Mouse (Mus musculus) MEL (cell line): ENCODE results near the gene Nfasc. TPM values are rescaled to one million over a fixed set of nuclear protein-coding genes. Genes with fewer than 3 reads are reported as not detected.

Experiments used
- DNase-seq: peaks from one replicate; pipeline ENCODE4 v3.0.0; 2011; ENCODE audit warnings: low read depth, low spot score
- H3K27ac ChIP-seq: 2 replicates; pipeline ENCODE4 v1.5.1; 2012; ENCODE audit warnings: low read depth, mild to moderate bottlenecking, control low read depth, low read length, moderate library complexity; ENCODE audit not compliant: control insufficient read depth
- H3K27me3 ChIP-seq, 2 experiments: fragments of 150-350 bp in 1 of 2; sonication (generic) in 1 of 2; 2 replicates each; pipeline ENCODE4 v1.6.1; 2012; ENCODE audit warnings: low read length in 2 of 2, mild to moderate bottlenecking in 2 of 2, improper control_type of control experiment in 1 of 2, moderate library complexity in 1 of 2; ENCODE audit not compliant: insufficient read depth in 2 of 2, control insufficient read depth in 1 of 2
- H3K36me3 ChIP-seq, 2 experiments: 2 replicates each; pipeline ENCODE4 v1.6.1; 2012 to 2014; ENCODE audit warnings: low read length in 2 of 2, improper control_type of control experiment in 1 of 2, inconsistent platforms in 1 of 2, mild to moderate bottlenecking in 1 of 2; ENCODE audit not compliant: insufficient read depth in 2 of 2, control insufficient read depth in 1 of 2
- H3K4me1 ChIP-seq, 2 experiments: fragments of 150-350 bp in 1 of 2; sonication (generic) in 1 of 2; 2 replicates each; pipeline ENCODE4 v1.6.1; 2012; ENCODE audit warnings: low read length in 2 of 2, improper control_type of control experiment in 1 of 2, mild to moderate bottlenecking in 1 of 2; ENCODE audit not compliant: insufficient read depth in 2 of 2, control insufficient read depth in 1 of 2
- H3K4me3 ChIP-seq, 2 experiments: fragments of 150-350 bp in 1 of 2; sonication (generic) in 1 of 2; 2 replicates each; pipeline ENCODE4 v1.5.1; 2012; ENCODE audit warnings: low read depth in 2 of 2, low read length in 2 of 2, mild to moderate bottlenecking in 2 of 2, moderate library complexity in 2 of 2, control low read depth in 1 of 2, improper control_type of control experiment in 1 of 2; ENCODE audit not compliant: control insufficient read depth in 1 of 2, insufficient read depth in 1 of 2
- H3K79me2 ChIP-seq: 2 replicates; pipeline ENCODE4 v1.6.1; 2012; ENCODE audit warnings: mild to moderate bottlenecking, low read length, moderate library complexity; ENCODE audit not compliant: control insufficient read depth, poor library complexity, insufficient read depth
- H3K9ac ChIP-seq: 2 replicates; pipeline ENCODE4 v1.6.1; 2012; ENCODE audit warnings: low read depth, mild to moderate bottlenecking, control low read depth, low read length, moderate library complexity; ENCODE audit not compliant: control insufficient read depth, poor library complexity, severe bottlenecking
- H3K9me3 ChIP-seq: fragments of 150-350 bp; sonication (generic); replicated peaks from 2 replicates; pipeline ENCODE4 v1.6.1; 2012; ENCODE audit warnings: mild to moderate bottlenecking, low read length, improper control_type of control experiment, moderate library complexity; ENCODE audit not compliant: insufficient read depth
- CHD2 ChIP-seq: IDR thresholded peaks from 2 replicates; pipeline ENCODE4 v1.6.1; 2011; ENCODE audit warnings: low read length, improper control_type of control experiment
- GABPA ChIP-seq: IDR thresholded peaks from 2 replicates; pipeline ENCODE4 v1.6.1; 2012; ENCODE audit warnings: low read depth, mild to moderate bottlenecking, inconsistent platforms, low read length, improper control_type of control experiment, moderate library complexity
- GATA1 ChIP-seq: IDR thresholded peaks from 2 replicates; pipeline ENCODE4 v1.6.1; 2011; ENCODE audit warnings: low read depth, low read length, improper control_type of control experiment
- JUND ChIP-seq: IDR thresholded peaks from 2 replicates; pipeline ENCODE4 v1.6.1; 2011; ENCODE audit warnings: low read depth, mild to moderate bottlenecking, improper control_type of control experiment, low read length
- KAT2A ChIP-seq: conservative IDR thresholded peaks from 2 replicates; pipeline ENCODE4 v1.6.1; 2012; ENCODE audit warnings: low read depth, low read length, improper control_type of control experiment, inconsistent platforms
- MAFK ChIP-seq: IDR thresholded peaks from 2 replicates; pipeline ENCODE4 v1.6.1; 2011; ENCODE audit warnings: low read depth, mild to moderate bottlenecking, low read length, improper control_type of control experiment, borderline replicate concordance
- MEF2A ChIP-seq: IDR thresholded peaks from 2 replicates; pipeline ENCODE4 v1.6.1; 2014; ENCODE audit warnings: low read depth, mild to moderate bottlenecking, inconsistent platforms, low read length, improper control_type of control experiment; ENCODE audit not compliant: poor library complexity, insufficient replicate concordance, severe bottlenecking; ENCODE audit errors: extremely low read depth
- MYB ChIP-seq: IDR thresholded peaks from 2 replicates; pipeline ENCODE4 v1.6.1; 2011; ENCODE audit warnings: mild to moderate bottlenecking, low read depth, low read length, improper control_type of control experiment
- MYC ChIP-seq: IDR thresholded peaks from 2 replicates; pipeline ENCODE4 v1.6.1; 2011; ENCODE audit warnings: low read depth, mild to moderate bottlenecking, low read length, improper control_type of control experiment, moderate library complexity
- NRF1 ChIP-seq: IDR thresholded peaks from 2 replicates; pipeline ENCODE4 v1.6.1; 2014; ENCODE audit warnings: low read depth, mild to moderate bottlenecking, inconsistent platforms, low read length, improper control_type of control experiment, moderate library complexity; ENCODE audit not compliant: poor library complexity, insufficient read depth, severe bottlenecking
- POLR2AphosphoS2 ChIP-seq: IDR thresholded peaks from 2 replicates; pipeline ENCODE4 v1.6.1; 2011; ENCODE audit warnings: low read length, improper control_type of control experiment
- POLR2AphosphoS5 ChIP-seq: IDR thresholded peaks from 2 replicates; pipeline ENCODE4 v1.6.1; 2012; ENCODE audit warnings: low read depth, borderline replicate concordance, mild to moderate bottlenecking, inconsistent platforms, low read length, moderate library complexity, mixed read lengths
- RAD21 ChIP-seq: IDR thresholded peaks from 2 replicates; pipeline ENCODE4 v1.6.1; 2011; ENCODE audit warnings: mild to moderate bottlenecking, low read depth, low read length, improper control_type of control experiment
- RCOR1 ChIP-seq: IDR thresholded peaks from 2 replicates; pipeline ENCODE4 v1.6.1; 2012; ENCODE audit warnings: low read depth, mild to moderate bottlenecking, inconsistent platforms, low read length, improper control_type of control experiment
- SIN3A ChIP-seq: IDR thresholded peaks from 2 replicates; pipeline ENCODE4 v1.6.1; 2012; ENCODE audit warnings: low read length, improper control_type of control experiment, inconsistent platforms
- SMC3 ChIP-seq: IDR thresholded peaks from 2 replicates; pipeline ENCODE4 v1.6.1; 2011; ENCODE audit warnings: low read depth, low read length, improper control_type of control experiment
- TAL1 ChIP-seq: IDR thresholded peaks from 2 replicates; pipeline ENCODE4 v1.6.1; 2012; ENCODE audit warnings: mild to moderate bottlenecking, inconsistent platforms, low read length, moderate library complexity, mixed read lengths
- UBTF ChIP-seq: IDR thresholded peaks from 2 replicates; pipeline ENCODE4 v1.6.1; 2012; ENCODE audit warnings: low read depth, mild to moderate bottlenecking, inconsistent platforms, low read length, improper control_type of control experiment, moderate library complexity, borderline replicate concordance; ENCODE audit not compliant: insufficient read depth
- USF2 ChIP-seq, 2 experiments: IDR thresholded peaks; 2 replicates each; pipeline ENCODE4 v1.6.1; 2011 to 2012; ENCODE audit warnings: improper control_type of control experiment in 2 of 2, low read length in 2 of 2, borderline replicate concordance in 1 of 2, inconsistent platforms in 1 of 2, low read depth in 1 of 2, mild to moderate bottlenecking in 1 of 2; ENCODE audit not compliant: insufficient read depth in 1 of 2
- ZKSCAN1 ChIP-seq: IDR thresholded peaks from 2 replicates; pipeline ENCODE4 v1.6.1; 2012; ENCODE audit warnings: low read depth, mild to moderate bottlenecking, inconsistent platforms, low read length, improper control_type of control experiment, moderate library complexity
- polyA plus RNA-seq, 2 experiments: library from polyadenylated mRNA; stranded (reverse) in 1 of 2; unstranded in 1 of 2; fragments of >175 nt in 1 of 2; fragments of >200 nt in 1 of 2; gene quantifications; 2 replicates each; pipeline versions ENCODE4 v1.2.1 to v1.2.4; 2012; ENCODE audit warnings: low replicate concordance in 2 of 2, low read depth in 1 of 2; ENCODE audit not compliant: insufficient read length in 2 of 2, insufficient read depth in 1 of 2, missing spikeins in 1 of 2
- total RNA-seq: library from RNA; depleted of rRNA; stranded (reverse); fragments of 300-350 nt; gene quantifications from 2 replicates; pipeline ENCODE4 v1.2.3, GENCODE M21; 2012

The Nfasc gene
- total and polyA plus RNA-seq, 3 experiments: not detected

DNA sequence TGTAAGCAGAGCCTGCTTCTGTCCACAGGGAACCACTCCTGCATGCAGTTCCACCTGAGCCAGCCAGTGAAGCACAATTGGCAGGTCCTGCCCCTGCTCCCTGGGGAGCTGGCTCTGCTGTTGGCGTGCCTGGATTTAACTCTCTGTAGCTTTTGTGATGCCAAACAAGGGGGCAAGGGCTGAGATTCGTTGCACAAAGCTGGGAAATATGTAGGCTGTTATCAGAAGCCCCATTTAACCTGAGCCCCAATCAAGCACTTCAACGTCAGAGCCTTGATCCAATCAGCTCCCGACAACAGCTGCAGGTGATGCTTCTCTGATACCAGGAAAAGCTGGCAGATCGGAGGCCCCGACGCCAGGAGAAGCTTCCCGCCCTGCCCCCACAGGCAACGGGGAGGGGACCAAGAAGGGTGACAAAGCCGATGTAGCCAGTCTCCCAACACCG is 2.5 kb downstream of the Nfasc start:
- DNase-seq: no peak
- Histone ChIP-seq H3K4me3 (no peak overlapping the region), H3K36me3 (no peaks in the 10 kb centered on the region), H3K27ac (no peak overlapping the region), H3K9ac (no peak overlapping the region), H3K27me3 (peaks cover 0 to 2% of the 10 kb centered on the region in 2 experiments; a peak in 2 of 4 replicates)
- no peak for TF ChIP-seq POLR2AphosphoS5
- TF ChIP-seq TAL1: no peak
- no peak for TF ChIP-seq RAD21
- no peak for TF ChIP-seq MAFK
- no peak for TF ChIP-seq MYB
- TF ChIP-seq POLR2AphosphoS2: no peak
- TF ChIP-seq JUND: no peak
- no peak for TF ChIP-seq KAT2A
- TF ChIP-seq SMC3: no peak
- TF ChIP-seq ZKSCAN1: no peak
- TF ChIP-seq GABPA: no peak
- no peak for TF ChIP-seq RCOR1
- no peak for TF ChIP-seq MYC
- TF ChIP-seq SIN3A: no peak
- TF ChIP-seq UBTF: no peak
- TF ChIP-seq MEF2A: no peak
- TF ChIP-seq, all 39 proteins: peak for 0
- no peaks in the 10 kb centered on the region for H3K4me1 ChIP-seq
- no peaks in the 10 kb centered on the region for H3K79me2 ChIP-seq
- H3K9me3 ChIP-seq: no peaks in the 10 kb centered on the region

DNA sequence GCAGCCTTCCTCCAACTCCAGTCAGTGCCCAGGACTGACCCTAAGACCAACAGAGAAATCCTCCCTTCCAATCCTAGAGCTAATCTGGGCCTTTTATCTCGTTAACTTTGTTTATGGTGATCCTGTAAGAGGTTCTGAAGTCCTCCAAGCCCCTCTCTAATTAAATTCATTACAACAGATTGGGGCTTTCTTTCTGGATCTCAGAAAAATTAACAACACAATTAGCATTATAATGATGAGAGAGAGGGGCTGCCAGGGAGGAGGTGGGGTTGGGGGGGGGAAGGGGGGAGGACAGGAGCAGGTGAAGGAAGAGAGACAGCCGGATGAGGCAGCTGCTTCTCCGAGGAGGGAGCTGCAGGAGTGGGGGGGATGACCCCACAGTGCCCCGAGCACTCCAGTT is 5.4 kb downstream of the Nfasc start:
- H3K4me3 ChIP-seq: no peak overlapping the region
- TF ChIP-seq NRF1 (no peak), MEF2A (no peak), CHD2 (no peak), USF2 (IDR thresholded peaks at IDR 0.05; ENCODE audit: borderline replicate concordance in 1 of 2, insufficient read depth in 1 of 2, low read depth in 1 of 2, low read length in 2 of 2) (no peak), GATA1 (no peak)

More for the DNA sequence above, 5.4 kb downstream of the Nfasc start:
- no peaks in the 10 kb centered on the region; a peak in 1 of 4 replicates for H3K27me3 ChIP-seq
- no peaks in the 10 kb centered on the region for H3K79me2 ChIP-seq
- no peak overlapping the region for H3K9ac ChIP-seq
- H3K9me3 ChIP-seq: no peaks in the 10 kb centered on the region
- H3K27ac ChIP-seq: no peak overlapping the region
- DNase-seq: no peak
- no peaks in the 10 kb centered on the region for H3K36me3 ChIP-seq
- no peaks in the 10 kb centered on the region for H3K4me1 ChIP-seq
